In the genomic region with DNA sequence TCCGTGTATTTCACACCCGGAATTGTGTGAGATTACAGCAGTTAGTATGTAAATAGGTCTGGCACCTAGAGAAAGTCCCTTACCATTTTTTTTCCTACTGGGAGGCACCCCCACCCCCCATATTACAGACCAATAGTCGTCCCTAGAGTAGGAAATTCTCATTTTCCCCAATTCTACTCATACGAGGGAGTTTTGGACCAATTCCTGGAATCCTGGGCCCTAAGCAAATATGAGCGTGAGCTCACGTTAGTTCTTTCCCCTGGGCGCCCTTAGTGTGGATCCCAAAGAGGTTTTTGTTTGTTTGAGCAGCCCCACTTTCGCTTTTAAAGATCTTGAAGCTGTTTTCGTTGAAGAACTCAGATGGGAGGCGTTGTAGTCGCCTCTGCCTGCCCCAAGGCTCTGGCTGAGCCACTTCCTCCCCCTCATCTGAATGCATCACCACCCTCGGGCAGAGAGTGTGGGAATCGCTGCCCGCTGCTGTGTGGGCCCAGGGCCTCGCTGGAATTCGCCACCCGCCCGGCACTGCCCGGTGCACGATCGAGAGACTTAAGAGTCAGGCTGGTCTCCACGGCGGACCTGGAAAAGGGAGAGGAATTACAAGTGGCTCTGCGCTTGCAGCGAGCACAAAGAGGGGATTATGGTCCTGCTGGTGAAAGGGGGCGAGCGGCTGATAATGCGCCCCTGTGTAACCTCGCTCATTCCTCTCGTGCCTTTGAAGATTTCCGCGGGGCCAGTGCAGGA, we compare ENCODE assay signal across 8 mouse cellular contexts.
DNase-seq lines count a peak whose midpoint lies in the region; ATAC-seq and TF ChIP-seq lines count a peak whose summit lies in the region.

No protein-coding gene starts in this region.

- H3K36me3 ChIP-seq in embryonic facial prominence, embryonic 10.5 days (replicated peaks): no peaks in the 10 kb centered on the region
- H3K36me3 ChIP-seq in kidney, embryonic 14.5 days (ENCODE audit: control insufficient read depth, insufficient read depth, low read length): no peaks in the 10 kb centered on the region
- H3K36me3 ChIP-seq in midbrain, postnatal 0 days (ENCODE audit: insufficient read depth, low read length): no peaks in the 10 kb centered on the region
- no peaks in the 10 kb centered on the region for H3K36me3 ChIP-seq in stomach, embryonic 14.5 days (ENCODE audit: control insufficient read depth, insufficient read depth, low read length)

- no peaks in the 10 kb centered on the region for H3K9me3 ChIP-seq in embryonic facial prominence, embryonic 10.5 days
- H3K9me3 ChIP-seq in kidney, embryonic 14.5 days (ENCODE audit: control insufficient read depth, low read length): no peaks in the 10 kb centered on the region
- H3K9me3 ChIP-seq in midbrain, postnatal 0 days (ENCODE audit: low read length): no peaks in the 10 kb centered on the region
- H3K9me3 ChIP-seq in stomach, embryonic 14.5 days (ENCODE audit: control insufficient read depth, low read depth, low read length): no peaks in the 10 kb centered on the region

- H3K9ac ChIP-seq in kidney, embryonic 14.5 days (ENCODE audit: low read depth, low read length): peak overlapping the region; percentile 34
- H3K9ac ChIP-seq in midbrain, postnatal 0 days (replicated peaks; ENCODE audit: low read length, poor library complexity, severe bottlenecking): peak overlapping the region; percentile 54
- 0 out of 2 replicates have a peak overlapping the region, but pooled peaks have one; percentile 19 for H3K9ac ChIP-seq in stomach, embryonic 14.5 days (replicated peaks; ENCODE audit: low read depth, low read length)

- DNase-seq in 3134 (ENCODE audit: extremely low read depth, insufficient read length, low spot score) (peak; percentile 66), liver (peak; percentile 22)
- peak; percentile 71 for DNase-seq in adrenal gland, postnatal 10 days
- peak; percentile 75 for DNase-seq in embryonic facial prominence, embryonic 10.5 days (ENCODE audit: low spot score)
- peak; percentile 40 to 49 for DNase-seq in heart, adult 9 months (ENCODE audit: low spot score in 2 of 2)
- DNase-seq in midbrain, postnatal 0 days (ENCODE audit: low spot score): peak; percentile 79

- peak overlapping the region; percentile 85 for H3K27ac ChIP-seq in embryonic facial prominence, embryonic 10.5 days (replicated peaks)
- no peak overlapping the region for H3K27ac ChIP-seq in kidney, embryonic 14.5 days (ENCODE audit: low read depth, low read length)
- H3K27ac ChIP-seq in midbrain, postnatal 0 days (ENCODE audit: low read depth, low read length): peak overlapping the region; percentile 62
- H3K27ac ChIP-seq in stomach, embryonic 14.5 days (ENCODE audit: low read length): no peak overlapping the region

- peak; percentile 92 for ATAC-seq in kidney, embryonic 14.5 days (ENCODE audit: low FRiP score, low TSS enrichment)
- peak; percentile 91 for ATAC-seq in midbrain, postnatal 0 days (ENCODE audit: low FRiP score)
- ATAC-seq in stomach, embryonic 14.5 days (ENCODE audit: insufficient number of reproducible peaks, insufficient read depth, low FRiP score, low read depth): peak; percentile 77; the same call in 1 of the 2 replicates

- H3K4me1 ChIP-seq in embryonic facial prominence, embryonic 10.5 days: peaks cover 16% of the 10 kb centered on the region
- no peaks in the 10 kb centered on the region for H3K4me1 ChIP-seq in kidney, embryonic 14.5 days (ENCODE audit: control insufficient read depth, insufficient read depth, low read length)
- no peaks in the 10 kb centered on the region for H3K4me1 ChIP-seq in midbrain, postnatal 0 days (ENCODE audit: insufficient read depth, low read length)
- H3K4me1 ChIP-seq in stomach, embryonic 14.5 days (ENCODE audit: control insufficient read depth, insufficient read depth, low read length): no peaks in the 10 kb centered on the region

- WGBS in embryonic facial prominence, embryonic 10.5 days: 3% methylated on average over 32 of the region's 32 CpGs
- WGBS in kidney, embryonic 14.5 days: 7% methylated on average over 32 of the region's 32 CpGs
- 6% methylated on average over 32 of the region's 32 CpGs for WGBS in midbrain, postnatal 0 days
- WGBS in stomach, embryonic 14.5 days: 4% methylated on average over 32 of the region's 32 CpGs

- no peak for TF ChIP-seq CTCF in midbrain, postnatal 0 days (IDR thresholded peaks at IDR 0.05)

- no peaks in the 10 kb centered on the region for H3K27me3 ChIP-seq in embryonic facial prominence, embryonic 10.5 days (replicated peaks; ENCODE audit: low read depth, poor library complexity, severe bottlenecking)
- no peaks in the 10 kb centered on the region for H3K27me3 ChIP-seq in kidney, embryonic 14.5 days (ENCODE audit: control insufficient read depth, insufficient read depth, low read length)
- no peaks in the 10 kb centered on the region for H3K27me3 ChIP-seq in midbrain, postnatal 0 days (ENCODE audit: insufficient read depth, low read length)
- H3K27me3 ChIP-seq in stomach, embryonic 14.5 days (ENCODE audit: control insufficient read depth, insufficient read depth, low read length): no peaks in the 10 kb centered on the region

- peak overlapping the region; percentile 51 for H3K4me2 ChIP-seq in kidney, embryonic 14.5 days (replicated peaks; ENCODE audit: low read depth, low read length)
- peak overlapping the region; percentile 69 for H3K4me2 ChIP-seq in midbrain, postnatal 0 days (ENCODE audit: low read depth, low read length, poor library complexity, severe bottlenecking)
- H3K4me2 ChIP-seq in stomach, embryonic 14.5 days (replicated peaks; ENCODE audit: low read depth, low read length): peak overlapping the region; percentile 60

- H3K4me3 ChIP-seq in embryonic facial prominence, embryonic 10.5 days: peak overlapping the region; percentile 58
- H3K4me3 ChIP-seq in kidney, embryonic 14.5 days (ENCODE audit: low read length): peak overlapping the region; percentile 32
- H3K4me3 ChIP-seq in midbrain, postnatal 0 days (ENCODE audit: low read depth, low read length): peak overlapping the region; percentile 42
- peak overlapping the region; percentile 37 for H3K4me3 ChIP-seq in stomach, embryonic 14.5 days (ENCODE audit: low read depth, low read length)

Comparison
In these comparisons a context has a peak if more than half of its experiments do, and no peak if none do; other contexts are left out.
1. DNase-seq: peak in every context shown above with its lines; median percentile 79 in midbrain, postnatal 0 days; 75 in embryonic facial prominence, embryonic 10.5 days; 71 in adrenal gland, postnatal 10 days; 66 in 3134; 44 in heart, adult 9 months; 22 in liver.
2. H3K27ac ChIP-seq: peak in embryonic facial prominence, embryonic 10.5 days (single experiment) and midbrain, postnatal 0 days (single experiment); none in kidney, embryonic 14.5 days (single experiment) and stomach, embryonic 14.5 days (single experiment).
3. Peak in every context shown above with its lines, with median percentiles within 50 percentile points of each other: H3K4me3 ChIP-seq, ATAC-seq, H3K4me2 ChIP-seq and H3K9ac ChIP-seq.